Mouse (Mus musculus): Measurements from ENCODE around the gene Ddx27. TPM values are rescaled to one million over a fixed set of nuclear protein-coding genes. Genes with fewer than 3 reads are reported as not detected.
"Not testable (repeated sequence)": the region's sequence is repeated elsewhere in the genome, so short reads cannot be mapped to it uniquely, and the experiment has no call there.

The Ddx27 gene
- polyA plus RNA-seq (2017; shearing (Covaris generic)): 10 to 100 TPM; 33.4 to 61.0 TPM

DNA sequence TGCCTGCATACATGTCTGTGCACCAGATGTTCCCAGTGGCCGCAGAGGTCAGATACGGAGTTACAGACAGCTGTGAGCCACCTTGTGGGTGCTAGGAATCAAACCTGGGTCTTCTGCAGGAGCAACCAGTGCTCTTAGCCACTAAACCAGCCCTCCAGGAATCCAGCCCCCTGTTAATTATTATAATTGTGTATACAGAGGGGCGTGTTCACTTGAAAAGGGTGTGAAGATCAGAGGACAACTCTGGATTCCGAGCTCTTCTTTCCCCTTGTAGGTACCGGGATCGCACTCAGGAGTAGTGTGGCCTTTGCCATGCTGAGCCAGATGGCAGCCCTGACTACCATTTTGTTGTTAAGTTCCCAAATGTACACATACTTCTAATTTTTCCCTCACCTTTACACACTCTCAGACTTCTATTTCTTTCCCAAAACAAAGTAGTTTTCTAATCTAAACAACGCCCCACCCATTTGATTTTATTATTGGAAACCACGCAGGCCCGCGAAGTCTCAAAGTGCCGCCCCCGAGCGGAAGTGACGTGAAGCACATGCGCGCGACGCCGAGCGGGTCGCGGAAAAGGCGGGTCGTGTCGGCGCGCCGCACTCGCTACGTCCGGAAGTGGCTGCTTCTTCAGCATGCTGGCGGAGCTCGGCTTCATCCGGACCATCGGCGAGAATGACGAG, at the start of gene Ddx27:
TSS of gene Ddx27 (plus strand) at position 492 of the 680 bp plus-strand sequence.
- peak; percentile 95 for ATAC-seq

DNA sequence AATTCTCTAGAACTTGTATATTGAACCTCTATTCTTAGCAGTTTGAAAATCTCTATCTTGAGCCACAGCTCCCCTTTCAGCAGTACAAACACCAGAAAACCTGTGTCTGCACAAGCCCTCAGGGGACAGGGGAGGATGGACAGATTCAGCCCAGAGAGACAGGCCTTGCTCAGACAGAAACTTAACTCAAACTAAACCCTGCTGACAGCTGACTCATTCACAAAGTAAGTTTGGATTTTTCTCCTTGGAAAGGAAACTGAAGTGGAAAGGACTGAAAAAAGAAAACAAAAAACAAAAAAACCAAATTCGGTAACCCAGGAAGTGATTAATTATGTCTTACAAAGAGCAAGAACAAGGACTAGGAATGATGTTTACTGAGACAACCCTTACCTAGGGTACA, 41.8 kb upstream of the Ddx27 start:
- ATAC-seq: no peak

DNA sequence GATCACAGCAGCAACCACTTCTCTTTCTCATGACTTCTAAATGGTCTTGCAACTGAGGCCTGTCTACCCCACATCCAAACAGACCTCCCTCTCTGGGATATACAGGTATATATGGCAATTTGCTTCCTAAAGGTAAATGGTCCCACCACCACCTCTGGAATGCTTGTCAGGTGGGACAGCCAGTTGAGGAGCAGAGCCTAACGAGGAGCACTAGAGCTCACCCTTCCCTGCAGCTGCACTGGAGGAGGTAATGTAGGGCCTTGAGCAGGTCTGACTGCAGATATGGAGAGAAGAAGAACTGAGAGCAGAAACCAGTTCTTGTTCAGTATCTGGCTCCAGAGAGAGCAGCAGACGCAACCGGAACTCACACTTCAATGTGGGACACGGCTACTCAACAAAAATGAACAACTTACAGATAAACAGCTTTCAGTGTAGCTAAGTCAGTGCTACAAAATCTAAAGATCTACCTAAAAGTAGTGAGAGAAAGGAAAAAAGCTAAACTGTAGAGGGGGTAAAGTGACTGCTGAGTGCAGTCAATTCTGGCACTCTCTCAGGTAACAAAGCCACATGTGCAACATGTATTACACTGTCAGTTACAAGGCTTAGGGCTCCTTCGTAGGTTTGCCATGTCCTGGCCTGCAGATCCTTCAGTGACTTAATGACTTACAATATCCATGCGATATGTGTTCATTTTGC, 40.7 kb upstream of the Ddx27 start:
- ATAC-seq: no peak

DNA sequence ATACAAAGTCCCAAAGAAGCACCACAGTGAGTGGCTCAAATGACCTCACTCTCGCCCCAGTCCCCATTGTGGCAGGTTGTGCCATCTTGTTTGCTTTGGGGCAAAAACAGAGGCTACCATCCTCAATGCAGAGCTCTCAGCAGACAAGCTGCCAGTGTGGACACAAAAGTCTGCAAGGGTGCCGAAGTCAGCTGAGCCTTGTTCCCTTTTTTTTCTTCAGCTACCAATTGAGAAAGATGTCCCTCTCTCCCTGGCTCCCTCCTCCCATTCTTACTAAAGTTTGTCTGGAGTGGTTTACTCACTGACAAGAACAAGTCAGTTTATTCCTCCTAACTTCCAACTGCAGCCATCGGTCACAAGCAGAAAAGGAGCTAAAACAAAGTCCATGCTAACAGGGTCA, 38.6 kb upstream of the Ddx27 start:
- ATAC-seq: no peak

DNA sequence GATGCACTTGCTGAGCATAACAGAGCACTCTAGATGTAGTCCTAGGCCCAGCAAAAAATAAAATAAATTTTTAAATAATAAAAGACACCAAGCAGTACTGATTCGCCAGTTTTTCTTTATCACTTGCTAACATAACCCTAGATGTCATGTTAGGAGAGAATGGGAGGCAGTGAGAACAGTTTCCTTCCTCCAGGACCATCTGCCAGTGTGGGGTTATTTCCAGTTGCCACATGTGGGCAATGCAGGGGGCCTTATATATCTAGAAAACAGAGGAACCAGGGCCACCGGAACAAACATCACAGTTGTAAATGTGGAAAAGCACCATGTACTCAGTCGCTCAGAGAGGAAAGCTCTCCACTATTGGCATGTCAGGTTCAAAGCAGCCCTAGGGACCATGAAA, 37.5 kb upstream of the Ddx27 start:
- ATAC-seq: no peak

DNA sequence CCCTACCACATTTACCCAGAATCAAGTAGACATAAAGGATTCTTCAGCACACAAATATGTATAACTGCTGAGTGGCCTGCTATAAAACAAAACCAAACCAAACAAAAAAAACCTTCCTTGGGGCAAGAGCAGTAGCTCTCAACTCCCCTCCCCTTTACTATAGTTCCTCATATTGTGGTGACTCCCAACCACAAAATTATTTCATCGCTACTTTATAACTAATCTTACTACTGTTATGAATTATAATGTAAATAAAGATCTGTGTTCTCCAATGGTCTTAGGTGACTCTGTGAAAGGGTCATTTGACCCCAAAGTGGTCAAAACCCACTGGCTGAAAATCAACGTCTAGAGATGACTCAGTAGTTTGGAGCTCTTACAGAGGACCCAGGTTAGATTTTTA, 34.8 kb upstream of the Ddx27 start:
- no peak for ATAC-seq

DNA sequence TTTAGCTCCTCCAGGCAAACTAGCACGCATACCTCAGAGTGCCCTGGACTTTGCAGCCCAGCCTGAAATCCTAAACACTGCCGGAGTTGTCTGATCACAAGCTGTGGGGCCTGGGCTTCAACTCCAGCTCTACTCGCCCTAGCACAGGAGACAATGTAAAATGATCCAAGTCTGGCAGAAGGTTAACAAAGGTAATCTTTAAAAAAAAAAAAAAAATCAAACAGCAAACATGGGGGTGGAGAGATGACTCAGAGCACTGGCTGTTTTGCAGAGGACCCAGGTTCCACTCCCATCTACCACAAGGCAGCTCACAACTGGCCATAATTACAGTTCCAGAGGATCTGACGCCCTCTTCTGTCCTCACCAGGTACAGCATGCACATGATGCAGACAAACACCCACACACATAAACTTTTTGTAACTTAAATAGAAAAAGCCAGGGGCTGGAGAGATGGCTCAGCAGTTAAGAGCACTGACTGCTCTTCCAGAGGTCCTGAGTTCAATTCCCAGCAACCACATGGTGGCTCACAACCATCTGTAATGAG, 31.6 kb upstream of the Ddx27 start:
- ATAC-seq: no peak

DNA sequence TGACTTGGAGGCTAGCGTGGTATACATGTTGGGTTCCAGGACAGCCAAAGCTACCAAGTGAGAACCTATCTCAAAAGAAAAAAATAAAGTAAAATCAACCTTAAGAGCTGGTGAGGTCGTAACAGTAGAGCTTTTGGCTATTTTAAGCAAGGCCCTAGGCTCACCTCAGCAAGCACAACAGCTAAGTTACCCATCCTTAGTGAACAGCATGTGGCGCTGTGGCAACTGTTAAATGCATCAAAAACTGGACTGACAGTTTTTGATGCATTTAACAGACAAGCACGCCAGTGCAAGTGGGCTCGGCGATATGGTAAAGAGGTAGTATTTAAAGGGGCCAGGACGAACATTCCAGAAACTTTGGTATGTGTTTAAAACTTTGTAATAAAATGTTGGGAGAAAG, 24.1 kb upstream of the Ddx27 start:
- no peak for ATAC-seq

DNA sequence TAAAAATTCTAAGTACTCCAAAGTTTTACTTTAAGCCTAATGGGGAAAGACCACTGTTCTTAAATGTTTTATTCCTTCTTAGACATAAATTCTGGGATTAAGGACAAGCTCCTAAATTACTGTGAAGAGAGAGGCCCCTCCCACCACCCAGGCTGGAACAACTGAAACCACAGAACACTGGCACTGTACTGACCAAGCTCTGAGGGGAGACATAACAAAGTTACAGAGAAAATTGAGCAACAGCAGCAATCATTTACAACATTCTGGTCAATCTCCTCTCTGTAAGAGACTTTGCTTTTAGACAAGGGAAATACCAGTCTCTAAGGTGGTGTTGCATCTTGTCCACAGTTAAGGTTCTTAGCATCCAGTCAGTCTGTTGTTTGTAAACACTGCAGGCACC, 23.0 kb upstream of the Ddx27 start:
- ATAC-seq: no peak

DNA sequence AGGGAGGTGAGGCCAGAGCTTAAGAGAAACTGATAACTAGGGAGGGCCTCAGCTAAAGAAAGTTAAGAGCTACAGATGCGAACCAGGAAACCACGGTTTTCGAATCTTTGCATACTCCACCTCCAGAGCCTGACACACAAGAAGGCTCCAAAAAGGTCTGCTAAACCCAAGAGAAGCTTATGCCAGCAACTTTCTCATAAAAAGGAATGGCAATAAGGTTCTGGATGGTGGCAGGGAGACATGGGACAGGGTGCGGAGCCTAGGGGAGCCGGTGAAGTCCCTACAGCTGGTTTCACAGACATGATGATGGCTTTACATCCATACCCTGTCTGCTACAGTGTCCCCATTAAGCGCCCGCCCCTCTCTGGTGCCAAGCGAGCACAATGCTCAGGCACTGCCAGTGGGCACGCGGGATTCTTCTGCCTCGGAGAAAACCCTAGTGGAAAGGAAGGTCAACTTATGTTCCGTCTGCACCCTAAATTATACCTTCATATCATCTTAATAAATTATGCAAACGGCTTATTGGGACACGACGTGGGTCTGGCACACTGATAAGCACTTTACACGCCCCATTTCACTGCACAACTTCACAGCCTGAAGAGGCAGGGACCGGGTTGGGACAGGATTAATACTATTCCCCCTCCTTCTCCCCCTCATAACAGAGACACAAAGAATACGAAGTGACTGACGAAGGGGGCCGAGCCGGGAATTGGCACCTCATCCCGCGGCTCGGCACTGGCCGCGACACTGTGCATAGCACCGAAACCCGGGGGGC, 19.8 kb upstream of the Ddx27 start:
- ATAC-seq: peak; percentile 24

DNA sequence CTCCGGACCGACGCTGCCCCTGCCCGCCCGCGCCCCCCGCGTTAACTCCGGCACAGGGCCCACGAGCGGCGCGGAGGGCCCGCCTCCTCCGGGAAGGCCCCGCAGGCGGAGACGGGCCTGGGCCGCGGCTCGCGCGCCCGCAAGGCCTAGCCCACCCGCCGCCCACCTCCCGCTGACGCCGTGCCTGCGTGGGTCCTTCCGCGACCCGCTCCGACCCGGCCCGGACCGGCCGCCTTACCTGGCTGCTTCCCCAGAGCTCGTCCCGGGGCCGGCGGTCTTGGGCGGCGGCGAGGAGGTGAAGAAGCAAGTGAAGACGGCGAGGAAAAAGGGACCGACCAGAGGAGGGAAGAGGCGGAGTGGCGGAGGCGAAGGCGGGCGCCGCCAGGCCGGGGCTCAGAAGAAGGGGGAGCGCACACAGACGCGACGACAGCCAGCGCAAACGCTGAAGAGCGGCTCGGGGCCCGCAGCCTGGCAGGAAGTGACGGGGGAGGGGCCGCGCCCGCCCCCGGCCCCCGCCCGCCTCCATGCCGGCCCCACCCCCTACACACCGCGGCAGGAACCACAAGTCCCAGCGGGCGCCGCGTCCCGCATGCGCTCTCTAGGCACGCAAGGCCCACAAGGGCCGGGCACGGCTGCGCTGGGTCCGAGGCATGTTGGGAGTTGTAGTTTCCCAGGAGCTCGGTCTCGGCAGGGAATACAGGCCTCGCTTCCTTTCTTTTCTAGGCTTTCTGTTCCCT, 19.0 kb upstream of the Ddx27 start, which contains the start of gene Stau1:
TSS of gene Stau1 (minus strand) at position 504 of the 737 bp plus-strand sequence.
- ATAC-seq: peak; percentile 90

DNA sequence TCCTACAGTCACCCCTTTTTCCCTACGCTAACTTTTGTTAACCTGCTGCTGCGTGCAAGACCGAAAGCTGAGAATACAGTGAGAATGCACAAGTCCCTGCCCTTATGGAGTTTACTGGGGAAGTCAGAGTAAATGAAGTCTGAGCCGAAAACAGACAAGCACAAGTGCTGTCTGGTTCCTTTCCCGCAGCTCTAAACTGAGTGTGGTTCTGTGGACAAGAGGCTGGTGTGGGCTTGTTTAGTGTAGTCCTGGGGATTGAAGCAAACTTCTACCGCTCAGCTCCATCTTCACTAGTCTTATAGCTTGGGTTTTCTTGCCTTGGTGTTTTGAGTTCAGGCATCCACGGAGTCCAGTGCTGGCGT, 18.5 kb upstream of the Ddx27 start:
- ATAC-seq: peak; percentile 18

DNA sequence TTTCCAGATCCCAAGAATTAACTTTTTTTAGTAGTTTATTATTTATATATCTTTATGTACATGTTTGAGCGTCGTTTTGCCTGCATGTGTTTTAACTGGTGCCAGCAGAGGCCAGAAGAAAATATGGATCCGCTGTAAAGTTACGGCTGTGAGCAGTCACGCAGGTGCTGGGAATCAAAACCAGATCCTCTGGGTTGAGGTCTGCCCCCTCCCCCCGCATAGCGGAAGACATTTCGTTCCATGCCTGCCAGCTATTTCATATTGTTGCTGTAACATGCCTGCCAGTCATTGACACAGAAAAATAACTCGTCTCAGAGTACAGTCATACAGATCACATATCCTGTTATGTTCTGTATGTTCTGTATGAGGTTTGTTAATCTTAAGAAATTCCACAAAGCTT, 13.5 kb upstream of the Ddx27 start:
- ATAC-seq: no peak

DNA sequence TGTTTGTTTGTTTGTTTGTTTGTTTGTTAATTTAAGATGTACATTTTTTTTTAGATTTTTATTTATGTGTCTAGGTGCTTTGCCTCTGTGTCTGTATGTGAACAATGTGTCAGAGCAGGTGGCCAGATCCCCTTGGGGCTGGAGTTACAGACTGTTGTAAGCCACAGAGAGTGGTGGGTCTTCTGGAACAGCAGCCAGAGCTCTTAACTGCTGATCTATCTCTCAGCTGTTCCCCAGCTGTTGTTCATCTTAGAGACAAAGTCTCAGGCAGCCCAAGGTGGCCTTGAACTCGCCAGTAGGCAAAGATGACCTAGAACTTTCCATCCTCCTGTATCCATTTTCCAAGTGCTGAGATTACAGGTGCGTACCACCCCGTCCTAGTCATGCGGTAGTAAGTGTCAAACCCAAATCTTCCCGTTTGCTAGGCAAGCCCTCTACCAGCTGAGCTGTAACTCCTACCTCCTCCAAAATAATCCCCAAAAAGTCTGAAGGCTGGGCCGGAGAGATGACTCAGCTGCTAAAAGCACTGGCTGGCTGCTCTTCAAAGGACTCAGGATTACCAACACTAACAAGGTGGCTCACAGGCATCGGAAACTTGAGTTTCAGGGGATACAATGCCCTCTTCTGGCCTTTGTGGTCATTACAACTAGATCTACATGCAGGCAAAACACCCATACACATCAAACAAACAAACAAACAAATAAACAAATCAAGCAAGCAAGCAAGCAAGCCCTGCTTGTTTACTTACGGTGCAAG, 10.7 kb upstream of the Ddx27 start:
- peak; percentile 91 for ATAC-seq

DNA sequence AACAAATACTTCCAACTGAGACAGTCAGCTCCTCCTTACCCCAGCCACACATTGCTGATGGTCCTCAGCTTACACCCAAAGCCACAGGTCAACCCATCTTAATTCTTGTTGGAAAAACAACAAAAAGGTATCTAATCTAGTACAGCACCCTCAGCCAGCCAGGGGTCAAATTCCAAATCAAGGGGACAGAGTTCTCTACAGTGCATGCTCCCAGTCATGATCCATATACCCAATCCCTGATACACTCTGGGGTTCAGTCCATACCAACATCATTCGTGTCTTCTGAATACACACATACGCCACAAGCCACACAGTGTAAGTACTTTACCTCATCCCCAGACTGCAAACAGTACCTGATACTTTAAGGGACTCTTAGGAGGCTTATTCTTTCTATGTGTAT, 8.6 kb upstream of the Ddx27 start:
- no peak for ATAC-seq

DNA sequence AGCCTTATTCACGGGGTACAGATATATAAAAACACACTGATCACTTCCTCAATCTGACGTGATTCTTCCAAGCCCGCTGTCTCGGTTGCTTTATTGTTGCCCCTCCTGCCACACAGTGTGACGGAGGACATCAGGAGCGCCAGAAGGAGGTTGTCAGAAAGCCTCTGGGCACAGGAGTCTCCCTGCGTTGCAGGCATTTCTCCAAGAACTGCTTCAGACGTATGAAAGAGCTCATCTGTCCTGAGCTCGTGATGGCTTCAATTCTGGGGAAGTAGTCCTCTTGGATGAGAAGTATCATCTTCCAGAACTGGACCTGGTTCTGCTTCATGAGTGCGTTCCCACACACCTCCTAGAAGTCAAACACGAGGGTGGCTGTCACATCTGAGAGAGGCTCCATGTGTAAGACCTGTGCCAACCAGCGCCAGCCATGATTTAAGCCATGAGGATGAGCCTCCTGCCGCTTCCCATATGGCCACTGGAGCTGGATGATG, 7.9 kb upstream of the Ddx27 start:
- no peak for ATAC-seq

DNA sequence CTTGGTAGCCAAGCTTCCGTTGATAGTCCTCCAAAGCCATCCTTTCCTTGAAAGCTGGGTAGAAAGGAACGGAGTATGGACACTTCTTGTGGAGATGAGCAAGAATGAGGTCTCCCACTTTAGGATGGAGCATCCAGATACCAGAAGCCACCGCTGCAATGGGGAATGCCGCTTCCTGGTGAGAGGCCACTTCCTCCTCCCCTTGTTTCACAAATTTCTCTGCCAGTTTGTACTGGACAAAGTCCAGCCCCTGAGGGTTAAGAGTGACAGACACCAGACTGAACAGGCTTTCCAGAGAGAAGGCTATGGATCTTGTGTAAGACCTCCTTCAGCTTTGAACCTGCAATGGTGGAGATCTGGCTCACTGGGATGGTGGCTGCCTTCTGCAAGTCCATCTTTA, 7.4 kb upstream of the Ddx27 start:
- ATAC-seq: not testable (repeated sequence)

DNA sequence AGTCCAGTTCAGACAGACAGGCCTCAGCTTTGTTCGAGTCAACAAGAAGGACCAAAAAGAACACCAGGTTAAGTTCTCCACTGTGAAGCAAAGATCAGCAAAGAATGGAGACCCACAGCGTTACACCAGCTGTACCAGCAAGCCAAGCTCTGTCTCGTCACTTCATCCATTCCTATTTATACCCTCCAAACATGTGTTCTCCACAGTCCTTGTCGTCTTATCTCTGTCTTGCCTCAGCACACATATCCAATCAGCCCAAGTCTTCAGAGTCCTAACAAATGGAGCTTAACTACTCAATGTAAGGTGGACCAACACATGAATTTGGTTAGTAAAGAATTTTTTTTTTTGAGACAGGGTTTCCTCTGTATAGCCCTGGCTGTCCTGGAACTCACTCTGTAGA, 5.5 kb upstream of the Ddx27 start:
- no peak for ATAC-seq

DNA sequence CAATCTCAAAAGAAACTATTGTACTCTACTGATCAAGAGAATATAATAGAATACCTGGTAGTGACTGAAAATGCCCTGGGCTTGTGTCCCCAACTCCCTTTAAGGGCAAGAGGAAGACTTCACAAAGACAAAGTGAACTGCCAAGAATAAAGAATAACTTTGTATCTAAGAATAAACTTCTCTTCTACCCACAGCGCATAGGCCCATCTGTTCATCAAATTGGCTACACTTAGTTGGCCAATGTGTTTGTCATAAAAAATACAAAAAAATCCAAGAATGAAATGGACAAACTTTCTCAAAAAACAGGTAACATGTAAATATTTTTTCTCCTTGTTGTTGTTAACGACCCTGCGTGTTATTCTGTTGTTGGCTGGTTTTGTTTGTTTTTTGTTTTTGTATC, 4.4 kb upstream of the Ddx27 start:
- no peak for ATAC-seq

DNA sequence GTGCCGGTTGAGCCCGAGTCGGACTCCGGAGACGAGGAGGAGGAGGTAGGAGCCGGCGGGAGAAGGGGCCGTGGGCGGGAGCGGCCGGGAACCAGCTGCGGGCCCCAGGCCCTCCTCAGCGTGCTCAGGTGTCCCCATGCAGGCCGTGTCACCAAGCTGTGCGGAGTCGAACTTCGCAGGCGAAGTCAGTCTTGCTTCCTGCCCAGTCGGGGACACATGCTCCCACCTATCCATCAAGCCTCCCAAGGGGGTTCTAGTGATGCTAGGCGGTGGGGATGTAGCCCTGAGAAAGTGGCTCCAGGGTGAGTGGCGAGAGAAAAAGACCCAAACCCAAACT, 357 bp downstream of the Ddx27 start:
- ATAC-seq: peak; percentile 52

DNA sequence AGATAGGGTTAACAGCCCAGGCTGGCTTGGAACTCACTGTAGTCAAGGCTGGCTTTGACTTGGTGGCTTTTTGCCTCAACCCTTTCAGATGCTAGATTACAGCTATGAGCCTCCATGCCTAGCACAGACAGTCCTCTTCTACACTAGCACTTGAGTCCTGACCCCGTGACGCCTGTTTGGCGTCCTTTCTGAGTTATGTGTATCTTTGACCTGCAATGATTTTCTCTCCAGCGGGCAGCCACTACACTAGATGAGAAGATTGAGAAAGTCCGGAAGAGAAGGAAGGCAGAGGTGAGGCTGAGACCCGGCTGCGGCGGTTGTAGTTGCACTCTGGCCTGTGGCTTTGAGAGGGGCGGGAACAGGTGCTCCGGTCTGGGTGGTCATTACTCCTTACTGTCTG, 4.4 kb downstream of the Ddx27 start:
- no peak for ATAC-seq

DNA sequence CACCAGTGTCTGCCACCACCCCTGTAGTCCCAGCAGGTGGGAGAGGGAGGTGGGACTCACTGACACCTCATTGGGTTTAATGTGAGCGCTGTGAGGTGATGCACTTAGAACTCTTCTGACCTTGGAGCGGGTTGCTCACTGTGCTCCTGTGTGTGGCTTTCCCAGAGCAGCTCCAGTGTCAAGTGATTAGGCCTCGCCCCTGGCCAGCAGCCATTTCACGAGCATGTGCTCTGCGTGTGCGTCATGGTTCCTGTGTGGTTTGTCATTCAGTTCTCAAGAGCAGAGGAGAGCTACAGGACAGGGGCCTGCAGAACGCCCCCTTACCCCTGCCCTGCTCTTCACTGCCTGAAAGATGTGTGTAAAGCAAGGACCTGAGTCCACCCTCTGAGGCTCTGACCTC, 13.6 kb downstream of the Ddx27 start:
- ATAC-seq: no peak
